Mouse (Mus musculus): ENCODE results near the gene Ctnnd2.

Gene Ctnnd2

GRCm38 (mm10) chr15:30271141-30271572 lies 98.8 kb downstream of the Ctnnd2 start:
- DNase-seq = no peak

- no peak for DNase-seq
These were observed 99.9 kb downstream of the Ctnnd2 start for GRCm38 (mm10) chr15:30272326-30272725.

GRCm38 (mm10) chr15:30275721-30276120 lies 103.3 kb downstream of the Ctnnd2 start:
- DNase-seq = no peak

GRCm38 (mm10) chr15:30276691-30277090 lies 104.3 kb downstream of the Ctnnd2 start:
- no peak for DNase-seq

- DNase-seq = no peak
These were observed 106.2 kb downstream of the Ctnnd2 start for GRCm38 (mm10) chr15:30278610-30279009.

- no peak for DNase-seq
These were observed 113.3 kb downstream of the Ctnnd2 start for GRCm38 (mm10) chr15:30285572-30286244.

GRCm38 (mm10) chr15:30286245-30286642 lies 113.9 kb downstream of the Ctnnd2 start:
- no peak for DNase-seq

- DNase-seq = no peak
These were observed 130.4 kb downstream of the Ctnnd2 start for GRCm38 (mm10) chr15:30302824-30303223.

- DNase-seq = no peak
These were observed 134.0 kb downstream of the Ctnnd2 start for GRCm38 (mm10) chr15:30306437-30306836.

- no peak for DNase-seq
These were observed 150.2 kb downstream of the Ctnnd2 start for GRCm38 (mm10) chr15:30322543-30322942.

GRCm38 (mm10) chr15:30333336-30334310 lies 161.2 kb downstream of the Ctnnd2 start:
- no peak for DNase-seq

- DNase-seq = no peak
These were observed 166.3 kb downstream of the Ctnnd2 start for GRCm38 (mm10) chr15:30338585-30339197.

- DNase-seq = no peak
These were observed 173.4 kb downstream of the Ctnnd2 start for GRCm38 (mm10) chr15:30345754-30346153.

GRCm38 (mm10) chr15:30364491-30364890 lies 192.1 kb downstream of the Ctnnd2 start:
- DNase-seq = no peak

- no peak for DNase-seq
These were observed 197.6 kb downstream of the Ctnnd2 start for GRCm38 (mm10) chr15:30369997-30370396.

GRCm38 (mm10) chr15:30371151-30371550 lies 198.8 kb downstream of the Ctnnd2 start:
- no peak for DNase-seq

- no peak for DNase-seq
These were observed 201.3 kb downstream of the Ctnnd2 start for GRCm38 (mm10) chr15:30373654-30374215.

GRCm38 (mm10) chr15:30374907-30375306 lies 202.5 kb downstream of the Ctnnd2 start:
- no peak for DNase-seq

- no peak for DNase-seq
These were observed 210.9 kb downstream of the Ctnnd2 start for GRCm38 (mm10) chr15:30383075-30383842.

- no peak for DNase-seq
These were observed 212.0 kb downstream of the Ctnnd2 start for GRCm38 (mm10) chr15:30384386-30384785.

GRCm38 (mm10) chr15:30386489-30386888 lies 214.1 kb downstream of the Ctnnd2 start:
- DNase-seq = no peak

- DNase-seq = no peak
These were observed 214.9 kb downstream of the Ctnnd2 start for GRCm38 (mm10) chr15:30387244-30387643.

All from thymus, postnatal 14 days (tissue).